Mouse (Mus musculus) myocyte (in vitro differentiated cells): ENCODE data around the gene Ccdc24.

Source experiments
- MAX ChIP-seq: IDR thresholded peaks from one replicate; pipeline ENCODE4 v1.6.1; 2011; ENCODE audit warnings: low read depth, mild to moderate bottlenecking, control low read depth
- MYOD1 ChIP-seq, 3 experiments: IDR thresholded peaks; one replicate each; pipeline ENCODE4 v1.6.1; 2011; ENCODE audit warnings: control low read depth in 2 of 3, low read depth in 2 of 3, mild to moderate bottlenecking in 2 of 3, moderate library complexity in 1 of 3; ENCODE audit not compliant: insufficient read length in 2 of 3, control insufficient read depth in 1 of 3
- POLR2A ChIP-seq: IDR thresholded peaks from one replicate; pipeline ENCODE4 v1.6.1; 2011; ENCODE audit warnings: low read depth, mild to moderate bottlenecking, control low read depth, moderate library complexity; ENCODE audit not compliant: insufficient read length
- TCF12 ChIP-seq: IDR thresholded peaks from one replicate; pipeline ENCODE4 v1.6.1; 2011; ENCODE audit warnings: mild to moderate bottlenecking, control low read depth; ENCODE audit not compliant: poor library complexity, insufficient read depth, severe bottlenecking
- TCF3 ChIP-seq: IDR thresholded peaks from one replicate; pipeline ENCODE4 v1.6.1; 2011; ENCODE audit warnings: low read depth, control low read depth; ENCODE audit not compliant: insufficient read length
- USF1 ChIP-seq: IDR thresholded peaks from one replicate; pipeline ENCODE4 v1.6.1; 2011; ENCODE audit warnings: low read depth, mild to moderate bottlenecking, control low read depth, moderate library complexity

DNA sequence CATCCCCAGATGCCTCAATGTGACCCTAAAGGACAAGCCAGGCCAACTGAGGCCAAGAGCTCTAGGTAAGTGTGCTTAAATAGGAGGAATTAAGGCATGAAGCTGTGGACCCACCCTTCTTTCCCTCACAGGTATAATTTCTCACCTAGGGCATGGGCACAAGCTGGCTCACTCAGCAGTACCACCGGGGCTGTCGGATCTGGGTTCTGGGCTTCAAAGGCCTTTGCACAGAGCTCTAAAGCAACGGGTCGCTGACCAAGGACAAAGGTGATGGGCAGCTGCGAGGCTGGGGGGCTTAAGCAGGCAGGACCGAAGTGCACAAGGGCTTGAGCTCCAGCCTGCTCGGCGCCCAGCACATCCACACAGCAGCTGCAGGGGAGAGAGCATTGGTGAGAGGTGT, 18.4 kb upstream of the Ccdc24 start:
- TF ChIP-seq MAX = no peak
- TF ChIP-seq POLR2A = no peak
- no peak for TF ChIP-seq USF1
- no peak for TF ChIP-seq TCF12
- TF ChIP-seq TCF3 = no peak
- no peak for TF ChIP-seq MYOD1 (IDR thresholded peaks at IDR 0.05; ENCODE audit: control insufficient read depth in 1 of 3, insufficient read length in 2 of 3, low read depth in 2 of 3)
